Mouse (Mus musculus) heart, postnatal 0 days (tissue): ENCODE results near the gene Arntl.

Experiments
- CTCF ChIP-seq: IDR thresholded peaks from 2 replicates; pipeline ENCODE4 v1.5.1; 2016; ENCODE audit warnings: antibody characterized with exemption, control low read depth, low read depth
- EP300 ChIP-seq: IDR thresholded peaks from 2 replicates; pipeline ENCODE4 v1.6.1; 2016; ENCODE audit warnings: antibody characterized with exemption, low read depth

DNA sequence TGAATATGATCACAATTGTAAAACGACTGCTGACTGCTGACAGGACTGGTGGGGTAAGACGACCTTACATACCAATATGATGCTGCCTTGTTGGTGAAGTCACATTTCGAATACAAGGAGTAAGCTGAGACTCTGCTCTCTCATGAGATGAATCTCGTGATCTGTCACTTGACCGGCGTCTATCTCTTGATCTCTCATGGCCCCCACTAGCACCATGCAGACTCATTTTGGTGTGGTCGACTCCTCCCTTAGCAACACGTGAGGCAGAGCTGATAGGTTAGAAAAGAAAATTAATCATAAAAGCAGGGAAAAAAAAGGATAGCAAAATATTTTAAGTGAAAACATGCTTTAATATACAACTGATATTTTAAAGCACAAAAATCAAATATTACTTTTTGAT is 128.0 kb downstream of the Arntl start:
- TF ChIP-seq CTCF (no peak), EP300 (no peak)
